Mouse (Mus musculus) heart, embryonic 16.5 days (tissue): ENCODE results near the gene Chd8. TPM values are rescaled to one million over a fixed set of nuclear protein-coding genes. Genes with fewer than 3 reads are reported as not detected.
A peak's percentile ranks its signal among the peaks of the same experiment; 100 is the strongest.
"Not testable (repeated sequence)": the region's sequence is repeated elsewhere in the genome, so short reads cannot be mapped to it uniquely, and the experiment has no call there.

Experiments used
- ATAC-seq: fragments of 200-750 bp; cut with Nextera tagmentation; replicated peaks from 2 replicates; pipeline ENCODE4 v1.8.0; 2017; ENCODE audit warnings: moderate number of reproducible peaks; ENCODE audit not compliant: insufficient read depth, low FRiP score; ENCODE audit errors: extremely low read depth
- H3K27ac ChIP-seq: fragments of 300-500 bp; sonication (generic); 2 replicates; pipeline ENCODE4 v1.5.1; 2014; ENCODE audit warnings: mild to moderate bottlenecking, low read length, control low read depth, moderate library complexity
- H3K27me3 ChIP-seq: fragments of 300-500 bp; sonication (generic); 2 replicates; pipeline ENCODE4 v1.6.1; 2014; ENCODE audit warnings: low read length, mixed read lengths; ENCODE audit not compliant: control insufficient read depth, insufficient read depth
- H3K36me3 ChIP-seq: fragments of 300-500 bp; sonication (generic); 2 replicates; pipeline ENCODE4 v1.6.1; 2014; ENCODE audit not compliant: control insufficient read depth, insufficient read depth
- H3K4me1 ChIP-seq: fragments of 300-500 bp; sonication (generic); 2 replicates; pipeline ENCODE4 v1.6.1; 2014; ENCODE audit warnings: low read length, mixed read lengths; ENCODE audit not compliant: control insufficient read depth, insufficient read depth
- H3K4me2 ChIP-seq: fragments of 300-500 bp; sonication (generic); 2 replicates; pipeline ENCODE4 v1.6.1; 2014; ENCODE audit warnings: low read depth, mild to moderate bottlenecking, control low read depth, low read length
- H3K4me3 ChIP-seq: fragments of 300-500 bp; sonication (generic); 2 replicates; pipeline ENCODE4 v1.5.1; 2014; ENCODE audit warnings: mild to moderate bottlenecking, control low read depth, low read length
- H3K9ac ChIP-seq: fragments of 300-500 bp; sonication (generic); 2 replicates; pipeline ENCODE4 v1.6.1; 2014; ENCODE audit warnings: low read length, control low read depth
- H3K9me3 ChIP-seq: fragments of 300-500 bp; sonication (generic); replicated peaks from 2 replicates; pipeline ENCODE4 v1.6.1; 2016; ENCODE audit warnings: low read length; ENCODE audit not compliant: control insufficient read depth
- WGBS: fragments of 180-500 bp; shearing (Covaris S2); extraction: QIAGEN DNeasy Blood & Tissue Kit; methylation state at CpG from one replicate; pipeline ENCODE4 v1.1.7; 2014; 5-methylcytosine and 5-hydroxymethylcytosine counted together
- polyA plus RNA-seq: library from polyadenylated mRNA; unstranded; fragments of >200 nt; fragmentation: Nextera tagmentation; extraction: Ambion mirVana; gene quantifications from 2 replicates; pipeline ENCODE4 v1.2.1, GENCODE M21; 2015

Chd8 gene
- 20.8 and 21.9 TPM in 2 replicates for polyA plus RNA-seq

GRCm38 (mm10) chr14:52257484-52258213 lies at the start of gene Chd8:
Gene Chd8 (minus strand): TSS chr14:52257780.
- peak within 1 kb of the TSS; percentile 87 for H3K27ac ChIP-seq
- no peaks in the 10 kb centered on the region for H3K36me3 ChIP-seq
- peaks cover 7% of the 10 kb centered on the region for H3K4me1 ChIP-seq
- peak within 1 kb of the TSS; percentile 74 for H3K4me3 ChIP-seq
- peak within 1 kb of the TSS; percentile 93 for H3K9ac ChIP-seq
- peak; percentile 100 for ATAC-seq
- peak within 1 kb of the TSS; percentile 85 for H3K4me2 ChIP-seq
- H3K9me3 ChIP-seq: no peaks in the 10 kb centered on the region
- under 1% methylated on average over 54 of the region's 54 CpGs for WGBS
- no peaks in the 10 kb centered on the region for H3K27me3 ChIP-seq

DNA sequence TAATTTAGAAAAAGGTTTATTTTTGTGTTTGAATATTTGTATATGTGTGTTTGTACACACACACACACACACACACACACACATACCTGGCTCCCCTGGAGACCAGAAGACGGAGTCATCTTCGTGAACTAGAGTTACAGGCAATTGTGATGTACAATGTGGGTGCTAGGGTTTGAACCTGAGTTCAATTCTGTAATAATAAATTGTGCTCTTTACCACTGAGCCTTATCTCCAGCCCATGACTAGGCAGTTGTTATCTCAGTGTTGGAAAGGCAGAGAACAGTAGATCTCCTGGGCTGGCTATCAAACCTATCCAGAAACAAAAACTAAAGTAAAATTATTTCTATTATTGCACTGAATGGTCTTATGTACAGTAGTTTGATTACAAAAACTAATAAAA lies 48.5 kb upstream of the Chd8 start:
- Histone ChIP-seq H3K9ac (no peak overlapping the region), H3K27me3 (no peaks in the 10 kb centered on the region), H3K36me3 (peaks cover 3% of the 10 kb centered on the region), H3K4me1 (peaks cover 6% of the 10 kb centered on the region), H3K4me2 (no peak overlapping the region), H3K9me3 (no peaks in the 10 kb centered on the region; the same call in 1 of the 2 replicates), H3K27ac (no peak overlapping the region), H3K4me3 (no peak overlapping the region)
- WGBS: 94% methylated on average over 2 of the region's 2 CpGs
- ATAC-seq: no peak

DNA sequence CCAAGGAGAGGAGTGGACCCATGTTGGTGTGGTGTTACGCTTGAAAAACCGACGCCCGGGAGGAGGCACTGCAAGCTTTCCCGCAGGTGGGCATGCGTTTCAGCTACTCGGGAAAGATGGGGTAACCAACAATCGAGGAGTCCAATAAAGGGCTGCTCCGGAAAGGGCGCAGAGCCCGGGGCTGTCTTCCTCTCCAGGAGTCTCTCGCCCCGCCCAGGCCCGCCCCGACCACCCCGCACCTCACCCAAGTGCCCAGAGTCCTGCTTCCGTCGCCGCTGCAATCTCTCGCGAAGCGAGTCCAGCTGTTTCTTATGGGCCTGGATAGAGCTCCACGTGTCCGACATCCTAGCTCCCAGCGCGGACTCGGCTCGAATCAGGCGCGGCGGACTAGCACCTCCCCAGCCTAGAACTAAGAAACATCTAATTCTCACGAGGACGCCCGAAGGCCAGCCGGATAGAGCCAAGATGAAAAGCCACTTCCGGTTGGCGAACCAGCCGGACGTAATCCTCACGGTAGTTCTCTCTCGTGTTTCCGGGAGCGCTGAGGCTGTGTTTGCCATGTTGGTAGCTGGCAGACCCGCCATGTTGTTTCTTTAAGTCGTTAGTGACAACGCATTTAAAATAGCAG lies 47.2 kb upstream of the Chd8 start, which contains the start of gene Mettl3:
Gene Mettl3 (minus strand): TSS at position 485 of the 628 bp plus-strand sequence.
- no peaks in the 10 kb centered on the region for H3K27me3 ChIP-seq
- peak within 1 kb of the TSS; percentile 91 for H3K4me3 ChIP-seq
- H3K36me3 ChIP-seq: peaks cover 4% of the 10 kb centered on the region
- no peaks in the 10 kb centered on the region for H3K9me3 ChIP-seq
- WGBS: under 1% methylated on average over 46 of the region's 46 CpGs
- ATAC-seq: peak; percentile 92
- H3K9ac ChIP-seq: peak within 1 kb of the TSS; percentile 84
- H3K27ac ChIP-seq: peak within 1 kb of the TSS; percentile 97
- peak within 1 kb of the TSS; percentile 86 for H3K4me2 ChIP-seq
- peaks cover 6% of the 10 kb centered on the region for H3K4me1 ChIP-seq

DNA sequence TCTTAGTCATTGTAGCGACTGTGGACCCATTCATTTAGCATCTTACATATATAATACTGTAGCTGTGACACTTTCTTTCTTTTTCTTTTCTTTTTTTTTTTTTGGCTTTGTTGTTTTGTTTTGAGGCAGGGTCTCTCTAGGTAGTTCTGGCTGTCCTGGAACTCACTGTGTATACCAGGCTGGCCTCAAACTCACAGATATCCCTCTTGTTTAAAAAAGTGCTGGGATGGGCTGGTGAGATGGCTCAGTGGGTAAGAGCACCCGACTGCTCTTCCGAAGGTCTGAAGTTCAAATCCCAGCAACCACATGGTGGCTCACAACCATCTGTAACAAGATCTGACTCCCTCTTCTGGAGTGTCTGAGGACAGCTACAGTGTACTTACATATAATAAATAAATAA lies 45.9 kb upstream of the Chd8 start:
- H3K9ac ChIP-seq, H3K9me3 ChIP-seq, H3K4me1 ChIP-seq, H3K27me3 ChIP-seq, H3K4me3 ChIP-seq, ATAC-seq, H3K4me2 ChIP-seq, H3K27ac ChIP-seq: not testable (repeated sequence)
- H3K36me3 ChIP-seq: peaks cover 13% of the 10 kb centered on the region
- WGBS: 85% methylated on average over 3 of the region's 3 CpGs

DNA sequence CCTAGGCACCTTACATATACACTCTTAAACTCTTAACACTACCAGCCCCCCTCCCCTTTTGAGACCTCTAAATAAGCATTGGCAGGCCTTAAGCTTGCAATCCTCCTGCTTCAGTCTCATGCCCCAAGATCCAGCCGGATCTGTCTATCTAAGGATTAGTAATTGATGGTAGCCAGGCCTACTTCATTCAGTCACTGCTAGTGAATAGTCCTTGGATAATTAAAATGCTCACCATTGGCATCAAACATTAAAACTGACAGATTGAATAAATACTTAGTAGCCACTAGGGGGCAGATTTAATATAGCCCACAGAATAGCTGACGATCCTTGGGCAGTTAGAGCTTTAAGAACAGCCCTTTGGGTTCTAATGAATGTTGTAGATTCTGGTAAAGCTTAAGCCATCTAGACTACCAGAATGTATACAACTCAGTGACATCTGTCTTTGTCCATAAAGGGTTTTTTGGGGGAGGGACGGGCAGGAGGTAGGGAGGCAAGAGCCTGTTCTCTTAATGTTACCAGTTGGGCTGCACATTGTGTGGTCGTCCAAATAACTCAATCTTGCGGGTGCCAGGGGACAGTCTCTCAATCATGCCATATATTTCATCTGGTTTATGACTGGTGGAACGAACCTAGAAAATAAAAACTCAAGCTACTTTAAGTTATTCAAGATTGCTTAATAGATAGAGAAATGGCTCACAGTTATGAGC lies 38.1 kb upstream of the Chd8 start:
- Histone ChIP-seq H3K27ac (no peak overlapping the region), H3K9ac (no peak overlapping the region), H3K36me3 (peaks cover 50% of the 10 kb centered on the region), H3K27me3 (no peaks in the 10 kb centered on the region), H3K4me2 (no peak overlapping the region), H3K4me3 (no peak overlapping the region), H3K4me1 (no peaks in the 10 kb centered on the region), H3K9me3 (no peaks in the 10 kb centered on the region)
- WGBS: 67% methylated on average over 6 of the region's 6 CpGs
- no peak for ATAC-seq

DNA sequence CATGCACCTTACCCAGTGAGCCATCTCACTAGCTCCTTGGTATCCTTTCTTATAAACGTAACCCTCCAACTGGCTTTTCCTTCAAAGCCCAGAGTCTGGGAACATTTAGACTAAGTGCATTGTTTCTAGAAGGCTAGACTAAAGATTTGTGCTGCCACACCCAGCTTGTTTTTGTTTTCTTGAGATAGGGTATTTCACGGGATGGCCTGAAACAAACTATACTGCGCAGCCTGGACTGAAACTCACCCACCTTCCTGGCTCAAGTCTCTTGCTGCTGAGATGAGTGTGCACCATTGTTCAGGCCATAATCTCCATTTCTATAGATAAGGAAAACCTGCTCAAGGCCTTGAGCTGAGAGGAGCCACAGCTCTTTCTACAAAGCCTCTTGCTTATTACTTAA lies 26.6 kb upstream of the Chd8 start:
- Histone ChIP-seq H3K4me3 (no peak overlapping the region), H3K4me1 (peaks cover 8% of the 10 kb centered on the region), H3K4me2 (no peak overlapping the region), H3K9ac (no peak overlapping the region), H3K36me3 (peaks cover 17% of the 10 kb centered on the region), H3K27me3 (no peaks in the 10 kb centered on the region), H3K9me3 (no peaks in the 10 kb centered on the region), H3K27ac (no peak overlapping the region)
- 76% methylated on average over 3 of the region's 3 CpGs for WGBS
- ATAC-seq: no peak

DNA sequence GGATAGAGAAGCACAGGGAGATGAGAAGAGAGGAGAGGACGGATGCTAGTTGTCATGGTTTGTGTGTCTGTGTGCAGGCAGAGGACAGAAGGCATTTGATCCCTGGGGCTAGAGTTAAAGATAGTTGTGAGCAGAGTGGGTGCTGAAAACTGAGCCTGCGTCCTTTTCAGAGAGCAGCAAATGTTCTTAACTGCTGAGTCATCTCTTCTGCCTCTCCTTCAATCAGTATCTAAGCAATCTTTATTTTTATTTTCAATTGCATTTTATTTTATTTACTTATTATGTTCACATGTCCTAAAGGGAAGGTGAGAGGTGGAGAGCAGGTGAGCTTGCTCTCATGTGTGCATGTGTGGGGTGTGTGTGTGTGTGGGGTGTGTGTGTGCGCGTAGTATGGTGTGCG lies 26.0 kb upstream of the Chd8 start:
- Histone ChIP-seq H3K9me3 (no peaks in the 10 kb centered on the region), H3K36me3 (peaks cover 17% of the 10 kb centered on the region), H3K4me1 (peaks cover 8% of the 10 kb centered on the region), H3K27me3 (no peaks in the 10 kb centered on the region), H3K27ac (no peak overlapping the region), H3K4me3 (no peak overlapping the region), H3K4me2 (no peak overlapping the region), H3K9ac (no peak overlapping the region)
- 93% methylated on average over 5 of the region's 5 CpGs for WGBS
- ATAC-seq: no peak

DNA sequence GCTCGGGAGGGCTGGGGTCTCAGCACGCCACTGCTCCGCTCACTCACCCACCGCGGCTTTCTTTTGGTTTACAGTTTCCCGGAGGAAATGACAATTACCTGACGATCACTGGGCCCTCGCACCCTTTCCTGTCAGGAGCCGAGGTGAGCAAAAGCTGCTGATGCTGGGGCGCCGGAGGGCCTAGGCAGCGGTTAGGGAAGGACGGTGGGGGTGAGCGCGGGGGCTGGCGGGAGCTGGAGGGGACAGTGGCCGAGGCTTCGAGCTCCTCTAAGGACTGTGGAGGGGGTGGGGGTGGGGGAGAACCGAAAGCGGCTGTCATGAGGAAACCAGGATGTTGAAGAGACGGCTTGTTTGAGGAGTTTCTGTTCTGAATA lies 22.2 kb upstream of the Chd8 start:
- Histone ChIP-seq H3K36me3 (peaks cover 5% of the 10 kb centered on the region), H3K27me3 (no peaks in the 10 kb centered on the region), H3K9me3 (no peaks in the 10 kb centered on the region), H3K9ac (peak overlapping the region; percentile 93), H3K27ac (peak overlapping the region; percentile 82), H3K4me3 (peak overlapping the region; percentile 82), H3K4me1 (peaks cover 12% of the 10 kb centered on the region), H3K4me2 (peak overlapping the region; percentile 81)
- 1% methylated on average over 21 of the region's 21 CpGs for WGBS
- peak; percentile 11; the same call in 1 of the 2 replicates for ATAC-seq
